Mouse (Mus musculus) stomach, embryonic 15.5 days (tissue): ENCODE results near the gene Palld. TPM values are rescaled to one million over a fixed set of nuclear protein-coding genes. Genes with fewer than 3 reads are reported as not detected.
A peak's percentile ranks its signal among the peaks of the same experiment; 100 is the strongest.

Source experiments
- ATAC-seq: fragments of 200-750 bp; cut with Nextera tagmentation; 2 replicates; pipeline ENCODE4 v1.8.0; 2017; ENCODE audit warnings: low read depth, moderate number of reproducible peaks, moderate TSS enrichment; ENCODE audit not compliant: insufficient read depth, low FRiP score
- H3K27ac ChIP-seq: fragments of 300-500 bp; sonication (generic); 2 replicates; pipeline ENCODE4 v1.5.1; 2015; ENCODE audit warnings: mild to moderate bottlenecking, inconsistent platforms
- H3K27me3 ChIP-seq: fragments of 300-500 bp; sonication (generic); replicated peaks from 2 replicates; pipeline ENCODE4 v1.6.1; 2015; ENCODE audit warnings: inconsistent platforms
- H3K36me3 ChIP-seq: fragments of 300-500 bp; sonication (generic); 2 replicates; pipeline ENCODE4 v1.6.1; 2015; ENCODE audit warnings: inconsistent platforms
- H3K4me1 ChIP-seq: fragments of 300-500 bp; sonication (generic); 2 replicates; pipeline ENCODE4 v1.6.1; 2015; ENCODE audit warnings: inconsistent platforms
- H3K4me2 ChIP-seq: fragments of 300-500 bp; sonication (generic); 2 replicates; pipeline ENCODE4 v1.6.1; 2015; ENCODE audit warnings: mild to moderate bottlenecking, inconsistent platforms
- H3K4me3 ChIP-seq: fragments of 300-500 bp; sonication (generic); replicated peaks from 2 replicates; pipeline ENCODE4 v1.5.1; 2015; ENCODE audit warnings: inconsistent platforms
- H3K9ac ChIP-seq: fragments of 300-500 bp; sonication (generic); 2 replicates; pipeline ENCODE4 v1.6.1; 2015; ENCODE audit warnings: inconsistent platforms
- H3K9me3 ChIP-seq: fragments of 300-500 bp; sonication (generic); 2 replicates; pipeline ENCODE4 v1.6.1; 2016; ENCODE audit warnings: inconsistent platforms
- WGBS: fragments of 180-500 bp; shearing (Covaris S2); methylation state at CpG from one replicate; pipeline ENCODE4 v1.1.7; 2015; 5-methylcytosine and 5-hydroxymethylcytosine counted together
- polyA plus RNA-seq: library from polyadenylated mRNA; unstranded; fragments of >200 nt; fragmentation: Nextera tagmentation; extraction: Ambion mirVana; gene quantifications from 2 replicates; pipeline ENCODE4 v1.2.1, GENCODE M21; 2015

Gene Palld
- polyA plus RNA-seq, 1 experiment from 2014 or later: 95.5 TPM

GRCm38 (mm10) chr8:61848581-61849162 is 53.8 kb downstream of the Palld start:
- H3K9ac ChIP-seq: no peak overlapping the region
- H3K36me3 ChIP-seq: no peaks in the 10 kb centered on the region
- no peak overlapping the region for H3K27ac ChIP-seq
- ATAC-seq: no peak
- 0 out of 2 replicates have a peak, but pooled peaks cover 2% of the 10 kb centered on the region for H3K4me1 ChIP-seq
- no peaks in the 10 kb centered on the region; the same call in 1 of the 2 replicates for H3K27me3 ChIP-seq
- whole genome bisulfite sequencing: 45% methylated on average over 7 of the region's 7 CpGs
- no peak overlapping the region for H3K4me2 ChIP-seq
- H3K4me3 ChIP-seq: no peak overlapping the region
- H3K9me3 ChIP-seq: no peaks in the 10 kb centered on the region

GRCm38 (mm10) chr8:61847494-61847893 is 55.0 kb downstream of the Palld start:
- no peak overlapping the region for H3K4me2 ChIP-seq
- no peak overlapping the region for H3K4me3 ChIP-seq
- no peak overlapping the region for H3K27ac ChIP-seq
- WGBS: 62% methylated on average over 5 of the region's 5 CpGs
- H3K9me3 ChIP-seq: no peaks in the 10 kb centered on the region
- no peak for ATAC-seq
- H3K4me1 ChIP-seq: 0 out of 2 replicates have a peak, but pooled peaks cover 2% of the 10 kb centered on the region
- no peaks in the 10 kb centered on the region for H3K36me3 ChIP-seq
- no peak overlapping the region for H3K9ac ChIP-seq
- H3K27me3 ChIP-seq: no peaks in the 10 kb centered on the region; the same call in 1 of the 2 replicates

- H3K4me2 ChIP-seq: no peak overlapping the region
- H3K27me3 ChIP-seq: no peaks in the 10 kb centered on the region
- ATAC-seq: no peak
- H3K27ac ChIP-seq: no peak overlapping the region
- H3K4me3 ChIP-seq: no peak overlapping the region
- no peak overlapping the region for H3K9ac ChIP-seq
- no peaks in the 10 kb centered on the region for H3K36me3 ChIP-seq
- no peaks in the 10 kb centered on the region for H3K9me3 ChIP-seq
- 34% methylated on average over 2 of the region's 2 CpGs for WGBS
- H3K4me1 ChIP-seq: 0 out of 2 replicates have a peak, but pooled peaks cover 2% of the 10 kb centered on the region
Measured at GRCm38 (mm10) chr8:61844992-61845391, 57.5 kb downstream of the Palld start.

- Histone ChIP-seq H3K4me2 (no peak overlapping the region), H3K27ac (no peak overlapping the region), H3K27me3 (no peaks in the 10 kb centered on the region), H3K36me3 (no peaks in the 10 kb centered on the region), H3K9ac (no peak overlapping the region), H3K9me3 (no peaks in the 10 kb centered on the region), H3K4me1 (0 out of 2 replicates have a peak, but pooled peaks cover 2% of the 10 kb centered on the region), H3K4me3 (no peak overlapping the region)
- WGBS: 50% methylated on average over 4 of the region's 4 CpGs
- no peak for ATAC-seq
Measured at GRCm38 (mm10) chr8:61844575-61844974, 57.9 kb downstream of the Palld start.

GRCm38 (mm10) chr8:61843776-61844175 is 58.7 kb downstream of the Palld start:
- Histone ChIP-seq H3K27me3 (no peaks in the 10 kb centered on the region), H3K36me3 (no peaks in the 10 kb centered on the region), H3K4me2 (no peak overlapping the region), H3K9ac (no peak overlapping the region), H3K27ac (no peak overlapping the region), H3K4me1 (0 out of 2 replicates have a peak, but pooled peaks cover 2% of the 10 kb centered on the region), H3K9me3 (no peaks in the 10 kb centered on the region), H3K4me3 (no peak overlapping the region)
- WGBS: 73% methylated on average over 8 of the region's 8 CpGs
- no peak for ATAC-seq

GRCm38 (mm10) chr8:61833211-61833610 is 69.3 kb downstream of the Palld start:
- H3K36me3 ChIP-seq: no peaks in the 10 kb centered on the region
- no peak for ATAC-seq
- H3K27ac ChIP-seq: no peak overlapping the region
- no peak overlapping the region for H3K4me3 ChIP-seq
- H3K4me2 ChIP-seq: no peak overlapping the region
- H3K27me3 ChIP-seq: no peaks in the 10 kb centered on the region
- no peaks in the 10 kb centered on the region for H3K9me3 ChIP-seq
- WGBS: 88% methylated on average over 3 of the region's 3 CpGs
- H3K9ac ChIP-seq: no peak overlapping the region
- no peaks in the 10 kb centered on the region for H3K4me1 ChIP-seq

GRCm38 (mm10) chr8:61831944-61832343 is 70.5 kb downstream of the Palld start:
- no peaks in the 10 kb centered on the region for H3K4me1 ChIP-seq
- no peak overlapping the region for H3K4me2 ChIP-seq
- no peaks in the 10 kb centered on the region for H3K36me3 ChIP-seq
- H3K27ac ChIP-seq: no peak overlapping the region
- no peak for ATAC-seq
- no peak overlapping the region for H3K9ac ChIP-seq
- H3K9me3 ChIP-seq: no peaks in the 10 kb centered on the region
- no peak overlapping the region for H3K4me3 ChIP-seq
- no peaks in the 10 kb centered on the region for H3K27me3 ChIP-seq
- WGBS: 65% methylated on average over 4 of the region's 4 CpGs

GRCm38 (mm10) chr8:61830821-61831220 is 71.7 kb downstream of the Palld start:
- H3K4me2 ChIP-seq: no peak overlapping the region
- H3K27ac ChIP-seq: no peak overlapping the region
- WGBS: 38% methylated on average over 6 of the region's 6 CpGs
- H3K4me3 ChIP-seq: no peak overlapping the region
- H3K36me3 ChIP-seq: no peaks in the 10 kb centered on the region
- ATAC-seq: no peak
- no peak overlapping the region for H3K9ac ChIP-seq
- no peaks in the 10 kb centered on the region for H3K9me3 ChIP-seq
- H3K27me3 ChIP-seq: no peaks in the 10 kb centered on the region
- H3K4me1 ChIP-seq: no peaks in the 10 kb centered on the region

GRCm38 (mm10) chr8:61824563-61824962 is 77.9 kb downstream of the Palld start:
- H3K4me1 ChIP-seq: 0 out of 2 replicates have a peak, but pooled peaks cover 3% of the 10 kb centered on the region
- H3K27me3 ChIP-seq: no peaks in the 10 kb centered on the region
- no peak overlapping the region for H3K9ac ChIP-seq
- no peak overlapping the region for H3K27ac ChIP-seq
- WGBS: 60% methylated on average over 3 of the region's 3 CpGs
- H3K36me3 ChIP-seq: no peaks in the 10 kb centered on the region
- no peak overlapping the region for H3K4me3 ChIP-seq
- H3K4me2 ChIP-seq: no peak overlapping the region
- no peaks in the 10 kb centered on the region for H3K9me3 ChIP-seq
- peak; percentile 75 for ATAC-seq

- H3K9me3 ChIP-seq: no peaks in the 10 kb centered on the region
- H3K4me1 ChIP-seq: 0 out of 2 replicates have a peak, but pooled peaks cover 3% of the 10 kb centered on the region
- no peak overlapping the region for H3K4me2 ChIP-seq
- no peak for ATAC-seq
- WGBS: 31% methylated on average over 5 of the region's 5 CpGs
- H3K4me3 ChIP-seq: no peak overlapping the region
- no peaks in the 10 kb centered on the region for H3K27me3 ChIP-seq
- no peaks in the 10 kb centered on the region for H3K36me3 ChIP-seq
- H3K27ac ChIP-seq: no peak overlapping the region
- no peak overlapping the region for H3K9ac ChIP-seq
Measured at GRCm38 (mm10) chr8:61823157-61823556, 79.3 kb downstream of the Palld start.

- Histone ChIP-seq H3K9ac (no peak overlapping the region), H3K27me3 (no peaks in the 10 kb centered on the region), H3K4me2 (no peak overlapping the region), H3K4me3 (no peak overlapping the region), H3K27ac (no peak overlapping the region), H3K36me3 (no peaks in the 10 kb centered on the region), H3K9me3 (no peaks in the 10 kb centered on the region), H3K4me1 (no peaks in the 10 kb centered on the region)
- WGBS: 81% methylated on average over 2 of the region's 2 CpGs
- ATAC-seq: no peak
Measured at GRCm38 (mm10) chr8:61803764-61804163, 98.7 kb downstream of the Palld start.

GRCm38 (mm10) chr8:61802840-61803239 is 99.7 kb downstream of the Palld start:
- H3K36me3 ChIP-seq: no peaks in the 10 kb centered on the region
- H3K9ac ChIP-seq: no peak overlapping the region
- H3K4me2 ChIP-seq: no peak overlapping the region
- WGBS: 76% methylated on average over 2 of the region's 2 CpGs
- H3K4me3 ChIP-seq: no peak overlapping the region
- no peak overlapping the region for H3K27ac ChIP-seq
- H3K4me1 ChIP-seq: no peaks in the 10 kb centered on the region
- H3K27me3 ChIP-seq: no peaks in the 10 kb centered on the region
- no peak for ATAC-seq
- no peaks in the 10 kb centered on the region for H3K9me3 ChIP-seq
